Mouse (Mus musculus) thymus, adult 2 months (tissue): ENCODE data around the gene Osbpl8. TPM values are rescaled to one million over a fixed set of nuclear protein-coding genes. Genes with fewer than 3 reads are reported as not detected.

ENCODE experiments used
- DNase-seq: peaks from one replicate; pipeline ENCODE4 v3.0.0; 2021
- H3K27ac ChIP-seq: fragments of 200-500 bp; 2 replicates; pipeline ENCODE4 v1.5.1; 2012; ENCODE audit warnings: low read length, control low read depth; ENCODE audit not compliant: control insufficient read depth, insufficient read depth
- H3K27me3 ChIP-seq: fragments of 200-500 bp; 2 replicates; pipeline ENCODE4 v1.6.1; 2012; ENCODE audit warnings: mild to moderate bottlenecking, low read length, moderate library complexity, mixed read lengths; ENCODE audit not compliant: control insufficient read depth, insufficient read depth
- H3K36me3 ChIP-seq: fragments of 200-500 bp; 2 replicates; pipeline ENCODE4 v1.6.1; 2012; ENCODE audit warnings: mild to moderate bottlenecking, low read length, moderate library complexity; ENCODE audit not compliant: control insufficient read depth, insufficient read depth
- H3K4me1 ChIP-seq: fragments of 200-500 bp; replicated peaks from 2 replicates; pipeline ENCODE4 v1.6.1; 2012; ENCODE audit warnings: low read length; ENCODE audit not compliant: control insufficient read depth, insufficient read depth
- H3K4me3 ChIP-seq: fragments of 200-500 bp; 2 replicates; pipeline ENCODE4 v1.5.1; 2012; ENCODE audit warnings: mild to moderate bottlenecking, low read length, control low read depth, moderate library complexity; ENCODE audit not compliant: control insufficient read depth, insufficient read depth
- CTCF ChIP-seq: fragments of 200-500 bp; IDR thresholded peaks from 2 replicates; pipeline ENCODE4 v1.5.1; 2012; ENCODE audit warnings: mild to moderate bottlenecking, control low read depth, low read length, moderate library complexity, borderline replicate concordance; ENCODE audit not compliant: control insufficient read depth, poor library complexity, insufficient read depth; ENCODE audit errors: extremely low read depth
- POLR2A ChIP-seq: fragments of 200-500 bp; IDR thresholded peaks from 2 replicates; pipeline ENCODE4 v1.6.1; 2012; ENCODE audit warnings: mild to moderate bottlenecking, low read length, control low read depth, moderate library complexity; ENCODE audit not compliant: control insufficient read depth, poor library complexity, insufficient read depth; ENCODE audit errors: extremely low read depth
- WGBS: fragments of 180-500 bp; shearing (Covaris S2); methylation state at CpG from one replicate; pipeline ENCODE4 v1.1.7; 2018; 5-methylcytosine and 5-hydroxymethylcytosine counted together
- polyA plus RNA-seq: library from polyadenylated mRNA; depleted of rRNA; stranded (reverse); fragments of >200 nt; gene quantifications from 2 replicates; pipeline ENCODE4 v1.2.3, GENCODE M21; 2012

The Osbpl8 gene
- polyA plus RNA-seq, 1 experiment = 22.0 TPM

DNA sequence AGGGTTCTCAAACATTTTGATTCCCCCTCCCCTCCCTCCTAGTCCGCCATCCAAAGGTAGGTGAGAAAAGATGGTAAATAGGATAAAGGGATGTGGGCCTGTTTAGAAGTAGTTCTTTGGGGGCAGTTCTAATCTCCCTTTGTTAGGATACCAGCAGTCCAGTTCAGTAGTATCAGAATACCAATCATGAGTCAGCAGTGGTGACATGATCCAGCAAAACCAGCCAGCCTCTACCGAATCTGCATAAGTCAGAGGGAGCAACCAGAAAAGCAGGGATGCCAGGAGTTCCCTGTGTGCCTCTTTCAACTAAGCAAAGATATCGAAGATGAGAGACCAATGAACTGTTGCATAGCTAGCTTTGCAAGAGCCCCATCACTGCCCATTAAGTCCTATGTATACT is 91.6 kb downstream of the Osbpl8 start:
- TF ChIP-seq CTCF (no peak), POLR2A (no peak)
- H3K36me3 ChIP-seq = peaks cover 16% of the 10 kb centered on the region
- DNase-seq = no peak
- H3K27me3 ChIP-seq = no peaks in the 10 kb centered on the region
- 95% methylated on average over 3 of the region's 3 CpGs for WGBS
- H3K4me3 ChIP-seq = no peak overlapping the region
- H3K4me1 ChIP-seq = no peaks in the 10 kb centered on the region
- no peak overlapping the region for H3K27ac ChIP-seq

DNA sequence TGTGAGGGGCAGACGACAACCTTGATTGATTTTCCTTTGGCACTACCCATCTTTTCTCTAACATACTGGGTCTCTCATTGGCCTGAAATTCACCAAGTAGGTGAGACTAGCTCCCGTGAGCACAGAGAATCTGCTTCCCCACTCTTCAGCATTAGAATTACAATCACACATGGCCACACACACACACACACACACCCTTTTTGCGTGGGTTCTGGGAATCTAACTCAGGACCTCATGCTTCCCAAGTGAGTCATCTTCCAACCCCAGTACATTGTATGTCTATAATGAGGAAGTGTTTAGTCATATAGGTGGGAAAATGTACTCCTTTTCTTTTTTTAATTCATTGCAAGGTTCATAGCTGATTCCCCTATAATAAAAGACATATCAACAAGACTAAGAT is 92.8 kb downstream of the Osbpl8 start:
- H3K27me3 ChIP-seq = no peaks in the 10 kb centered on the region
- no peak overlapping the region for H3K27ac ChIP-seq
- H3K36me3 ChIP-seq = peaks cover 16% of the 10 kb centered on the region
- no peak for DNase-seq
- H3K4me3 ChIP-seq = no peak overlapping the region
- WGBS = over 99% methylated on average over 3 of the region's 3 CpGs
- no peaks in the 10 kb centered on the region for H3K4me1 ChIP-seq
- TF ChIP-seq POLR2A (no peak), CTCF (no peak)

DNA sequence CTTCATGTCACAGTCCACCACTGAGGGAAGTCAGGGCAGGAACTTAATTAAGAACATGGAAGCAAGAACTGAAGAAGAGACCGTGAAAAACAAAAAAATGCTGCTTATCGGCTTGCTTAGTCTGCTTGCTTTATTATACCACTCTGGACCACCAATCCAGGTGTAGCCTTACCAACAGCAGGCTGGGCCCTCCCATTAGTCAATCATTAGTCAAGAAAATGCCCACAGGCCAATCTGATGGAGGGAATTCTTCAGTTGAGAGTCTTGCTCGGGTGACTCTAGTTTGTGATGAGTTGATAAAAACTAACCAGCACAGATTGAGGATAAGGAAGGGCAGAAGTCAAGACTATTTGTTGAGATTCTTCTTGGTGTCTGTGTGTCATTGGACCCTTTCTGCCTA is 93.7 kb downstream of the Osbpl8 start:
- no peak overlapping the region for H3K4me3 ChIP-seq

DNA sequence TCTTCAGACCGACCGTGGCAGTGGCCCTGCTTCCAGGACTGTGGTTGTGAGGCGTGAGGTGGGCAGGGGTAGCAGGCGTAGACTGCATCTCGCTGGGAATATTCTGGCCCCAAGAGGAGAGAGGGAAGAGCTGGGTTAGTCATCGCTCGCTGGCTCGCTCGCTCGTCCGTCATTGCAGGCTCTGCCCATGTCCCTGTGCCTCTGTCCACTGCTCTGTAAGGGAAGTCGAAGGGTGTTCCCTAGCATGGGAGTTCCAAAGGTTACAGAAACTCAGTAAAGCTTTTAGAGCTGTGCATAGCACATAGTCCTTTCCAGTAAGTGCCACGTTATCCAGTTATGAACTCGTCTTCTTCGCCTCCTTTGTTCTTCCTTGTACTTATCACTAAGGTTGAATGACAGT is 107.1 kb downstream of the Osbpl8 start:
- Histone ChIP-seq H3K27me3 (no peaks in the 10 kb centered on the region), H3K4me1 (no peaks in the 10 kb centered on the region), H3K27ac (no peak overlapping the region), H3K36me3 (peaks cover 78% of the 10 kb centered on the region), H3K4me3 (no peak overlapping the region)
- DNase-seq = no peak
- no peak for TF ChIP-seq POLR2A
- TF ChIP-seq CTCF = no peak
- 98% methylated on average over 15 of the region's 15 CpGs for whole genome bisulfite sequencing

More for the DNA sequence above, 93.7 kb downstream of the Osbpl8 start:
- DNase-seq = no peak
- H3K4me1 ChIP-seq = no peaks in the 10 kb centered on the region
- H3K27ac ChIP-seq = no peak overlapping the region
- 97% methylated on average over 3 of the region's 3 CpGs for WGBS
- H3K27me3 ChIP-seq = no peaks in the 10 kb centered on the region
- TF ChIP-seq CTCF (no peak), POLR2A (no peak)
- H3K36me3 ChIP-seq = peaks cover 16% of the 10 kb centered on the region

DNA sequence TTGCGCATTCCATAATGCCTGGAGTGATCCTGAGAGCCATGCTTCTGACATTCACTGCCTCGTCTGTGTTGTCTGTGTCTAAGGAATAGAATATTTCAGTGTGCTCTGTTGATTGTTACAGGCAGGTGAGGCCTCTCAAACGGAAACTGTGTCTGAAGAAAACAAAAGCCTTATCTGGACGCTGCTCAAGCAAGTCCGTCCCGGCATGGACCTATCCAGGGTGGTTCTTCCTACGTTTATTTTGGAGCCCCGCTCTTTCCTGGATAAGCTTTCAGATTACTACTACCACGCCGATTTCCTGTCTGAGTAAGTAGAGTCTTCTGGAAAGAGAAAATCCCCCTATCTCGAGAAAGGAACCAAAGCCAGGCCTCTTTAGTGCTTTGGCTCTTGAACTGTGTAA is 108.4 kb downstream of the Osbpl8 start:
- Histone ChIP-seq H3K4me1 (no peaks in the 10 kb centered on the region), H3K27ac (no peak overlapping the region), H3K4me3 (no peak overlapping the region), H3K36me3 (peaks cover 83% of the 10 kb centered on the region), H3K27me3 (no peaks in the 10 kb centered on the region)
- TF ChIP-seq CTCF (no peak), POLR2A (no peak)
- DNase-seq = no peak
- WGBS = 94% methylated on average over 11 of the region's 11 CpGs

DNA sequence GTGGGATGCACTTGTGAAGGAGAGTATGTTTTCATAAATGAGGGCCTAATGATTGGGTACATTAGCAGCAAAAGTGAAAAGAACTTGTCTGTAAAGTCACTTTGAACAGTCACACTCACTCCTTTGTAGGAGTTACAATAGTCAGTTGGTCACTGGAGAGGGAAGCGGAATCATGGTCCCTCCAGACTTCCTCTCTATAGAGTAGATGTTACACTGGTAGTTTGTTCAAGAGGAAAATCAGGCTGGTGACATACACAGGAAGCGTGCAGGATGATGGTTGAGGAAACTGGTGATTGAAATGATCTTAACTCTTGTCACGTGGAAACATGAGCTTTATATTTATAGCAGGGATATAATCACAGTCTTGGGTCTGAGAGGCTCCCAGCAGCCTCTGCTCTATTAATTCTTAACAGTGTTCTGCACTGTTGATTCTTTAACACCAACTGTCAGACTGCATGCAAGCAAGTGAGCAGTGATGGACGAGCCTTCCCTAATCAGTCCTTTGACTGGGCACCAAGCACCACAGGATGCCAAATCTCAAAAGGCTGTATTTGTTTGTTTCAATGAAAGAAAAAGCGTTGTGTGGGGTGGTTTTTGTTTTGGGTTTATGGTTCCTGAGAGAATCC is 109.0 kb downstream of the Osbpl8 start:
- DNase-seq = no peak
- Histone ChIP-seq H3K36me3 (peaks cover 89% of the 10 kb centered on the region), H3K4me3 (no peak overlapping the region), H3K27me3 (no peaks in the 10 kb centered on the region), H3K4me1 (no peaks in the 10 kb centered on the region), H3K27ac (no peak overlapping the region)
- WGBS = 95% methylated on average over 5 of the region's 5 CpGs
- TF ChIP-seq POLR2A (no peak), CTCF (no peak)

DNA sequence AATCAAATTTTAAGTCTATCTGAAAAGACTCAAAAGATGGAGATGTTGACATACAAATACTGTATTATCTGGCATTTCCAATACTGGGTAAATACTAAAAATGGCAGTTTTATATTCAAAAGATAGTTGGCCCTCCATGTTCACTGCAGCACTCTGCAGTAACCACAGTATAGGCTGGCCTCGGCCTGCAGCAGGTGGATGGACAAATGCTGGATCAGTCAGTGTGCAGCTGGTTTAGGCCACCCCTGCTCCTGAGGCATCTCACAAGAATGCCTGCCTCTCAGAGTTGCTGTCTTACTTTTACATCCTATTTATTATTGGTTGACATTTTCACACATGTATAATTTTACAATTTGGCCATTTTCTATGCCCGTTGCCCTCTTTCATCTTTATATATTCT is 111.3 kb downstream of the Osbpl8 start:
- Histone ChIP-seq H3K4me3 (no peak overlapping the region), H3K4me1 (no peaks in the 10 kb centered on the region), H3K27me3 (no peaks in the 10 kb centered on the region), H3K36me3 (peaks cover 85% of the 10 kb centered on the region), H3K27ac (no peak overlapping the region)
- no peak for DNase-seq
- WGBS = 97% methylated on average over 2 of the region's 2 CpGs
- TF ChIP-seq POLR2A (no peak), CTCF (no peak)
